Mouse (Mus musculus) spleen, embryonic (tissue): Measurements from ENCODE around the gene Plekha3.

ENCODE experiments used
- CTCF ChIA-PET: fragments of 350-600 bp; sonication (Branson Sonifier 250); formaldehyde crosslinking; loops from one replicate; lab custom pipeline; 2022; lab: Charles Lee

Plekha3 gene

DNA sequence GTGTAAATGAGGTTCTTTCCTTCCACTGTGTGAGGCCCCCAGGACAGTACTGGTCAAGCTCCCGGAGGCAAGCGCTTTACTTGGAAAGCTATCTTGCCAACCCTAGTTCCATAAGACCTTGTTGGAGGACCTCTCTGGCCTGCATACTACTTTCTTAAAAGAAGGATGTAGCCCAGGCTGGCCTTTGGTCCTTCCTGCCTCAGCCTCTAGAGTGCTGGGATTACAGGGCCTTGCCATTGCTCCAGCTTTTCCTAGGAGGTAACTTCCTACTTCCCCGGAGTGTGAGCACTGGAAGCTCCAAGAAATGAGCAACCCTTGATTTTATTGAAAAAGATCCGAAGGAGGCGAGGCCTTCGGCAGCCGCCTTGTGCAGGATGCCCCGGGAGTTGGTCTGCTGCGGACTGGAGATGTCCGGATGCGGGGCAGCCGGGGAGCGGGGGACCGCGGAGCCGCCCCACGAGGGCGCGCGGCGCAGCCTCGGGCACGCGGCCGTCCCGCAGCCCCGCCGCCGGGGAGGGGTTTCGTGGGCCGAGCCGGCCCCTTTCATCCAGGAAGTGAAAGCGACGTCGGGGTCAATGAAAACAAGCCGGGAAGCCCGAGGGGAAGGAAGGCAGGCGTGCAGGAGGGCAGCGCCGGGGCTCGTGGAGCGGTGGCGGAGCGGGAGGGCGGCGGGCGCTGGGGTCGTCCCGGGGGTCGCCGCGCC lies at the start of gene Plekha3:
TSS of gene Plekha3 (plus strand) at position 557 of the 703 bp plus-strand sequence.
- CTCF ChIA-PET = interaction anchor here (0.5 to 0.7 kb wide), 3 partner anchors 93 to 1238 kb away, joined by 3 to 6 read pairs (median 3); no protein-coding TSS in a partner anchor

DNA sequence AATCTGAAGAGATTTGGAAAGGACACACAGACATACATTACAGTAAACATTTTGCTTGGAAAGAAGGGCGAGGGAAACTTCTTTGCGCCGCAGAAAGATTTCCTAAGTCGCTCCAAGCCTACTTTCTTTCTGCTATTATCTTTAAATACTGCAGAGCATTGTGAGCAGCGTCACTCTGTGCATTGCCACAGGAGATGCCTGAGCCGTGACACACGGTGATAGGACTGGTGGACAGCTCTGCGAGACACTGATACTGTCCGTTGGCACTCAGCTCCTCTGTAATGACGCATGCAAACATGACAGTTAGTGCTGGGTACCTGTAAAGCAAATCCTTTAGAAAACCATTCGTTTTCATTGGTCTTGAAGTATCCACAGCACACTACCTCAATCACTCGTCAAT lies 44.8 kb upstream of the Plekha3 start:
- CTCF ChIA-PET = no interaction called here

DNA sequence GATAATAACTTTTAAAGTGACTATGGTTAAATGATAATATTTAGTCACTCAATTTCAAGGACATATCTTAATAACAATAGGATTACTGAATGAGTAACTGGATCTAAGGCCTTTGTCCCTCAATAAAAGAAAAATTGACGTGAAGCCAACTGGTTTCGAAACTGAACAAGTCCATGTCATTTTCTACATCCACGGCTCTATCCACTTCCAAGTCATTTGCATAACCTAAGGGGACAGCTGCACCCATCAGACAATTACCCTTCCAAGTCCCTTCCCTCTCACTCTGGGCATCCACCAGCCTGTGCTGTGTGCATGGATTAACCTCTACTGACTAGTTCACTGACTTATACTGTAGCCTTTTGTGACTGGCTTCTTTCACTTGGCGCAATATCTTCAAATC lies 43.5 kb upstream of the Plekha3 start:
- CTCF ChIA-PET = no interaction called here

DNA sequence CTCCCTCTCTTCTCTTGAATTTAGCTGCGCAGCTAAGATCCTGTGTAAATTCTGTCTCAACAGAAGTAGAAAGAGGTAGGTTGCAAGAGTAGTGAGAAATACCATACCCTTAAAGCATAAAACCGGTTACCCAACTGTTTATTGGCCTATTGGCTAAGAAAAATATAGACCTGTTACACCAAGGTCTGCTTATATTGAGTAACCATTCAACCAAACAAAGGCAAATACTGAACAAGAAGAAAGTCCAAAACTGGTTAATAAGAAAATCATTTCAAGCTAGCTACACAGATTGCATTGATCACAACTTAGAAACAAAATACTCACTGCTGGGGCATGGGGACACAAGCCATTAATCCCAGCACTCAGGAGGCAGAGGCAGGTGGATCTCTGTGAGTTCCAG lies 35.4 kb upstream of the Plekha3 start:
- CTCF ChIA-PET = no interaction called here

DNA sequence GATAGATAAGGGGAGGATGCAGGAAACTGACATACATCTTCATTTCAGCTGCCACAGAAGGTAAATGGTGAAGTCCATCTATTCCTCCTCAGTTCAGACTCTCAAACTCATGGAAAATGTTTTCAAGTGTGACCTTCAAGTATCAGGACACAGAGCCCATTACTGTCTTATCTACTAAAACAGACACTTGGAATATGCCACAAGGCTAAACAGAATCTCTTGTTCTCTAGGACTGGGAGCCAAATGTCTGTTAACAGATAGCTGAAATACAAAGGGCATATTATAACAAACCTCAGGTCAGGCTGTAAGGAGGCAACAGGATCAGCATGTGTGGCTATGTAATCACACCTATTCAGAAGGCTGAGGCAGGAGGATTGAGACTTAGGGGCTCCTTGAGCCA lies 31.3 kb upstream of the Plekha3 start:
- CTCF ChIA-PET = no interaction called here

DNA sequence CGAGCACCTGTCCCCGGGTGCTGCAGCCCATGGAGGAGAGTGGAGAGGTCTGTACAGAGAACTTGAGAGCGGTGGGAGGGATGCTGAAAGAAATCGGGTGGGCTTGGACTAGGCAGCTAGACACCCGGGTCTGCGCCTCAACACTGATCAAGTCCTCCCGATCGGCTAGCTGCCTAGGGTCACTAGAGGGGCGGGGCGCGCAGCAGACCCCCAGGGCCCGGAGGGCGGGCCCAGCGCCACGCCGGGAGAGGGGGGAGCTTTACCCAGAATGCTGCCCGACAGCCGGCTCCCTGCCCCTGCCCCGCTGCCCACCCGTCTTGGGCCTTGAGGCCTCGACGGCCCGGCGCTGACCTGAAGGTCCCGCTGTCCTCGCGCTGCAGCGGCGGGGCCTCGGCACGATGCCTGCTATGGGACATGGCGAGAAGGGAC lies 27.6 kb upstream of the Plekha3 start:
- CTCF ChIA-PET = no interaction called here

DNA sequence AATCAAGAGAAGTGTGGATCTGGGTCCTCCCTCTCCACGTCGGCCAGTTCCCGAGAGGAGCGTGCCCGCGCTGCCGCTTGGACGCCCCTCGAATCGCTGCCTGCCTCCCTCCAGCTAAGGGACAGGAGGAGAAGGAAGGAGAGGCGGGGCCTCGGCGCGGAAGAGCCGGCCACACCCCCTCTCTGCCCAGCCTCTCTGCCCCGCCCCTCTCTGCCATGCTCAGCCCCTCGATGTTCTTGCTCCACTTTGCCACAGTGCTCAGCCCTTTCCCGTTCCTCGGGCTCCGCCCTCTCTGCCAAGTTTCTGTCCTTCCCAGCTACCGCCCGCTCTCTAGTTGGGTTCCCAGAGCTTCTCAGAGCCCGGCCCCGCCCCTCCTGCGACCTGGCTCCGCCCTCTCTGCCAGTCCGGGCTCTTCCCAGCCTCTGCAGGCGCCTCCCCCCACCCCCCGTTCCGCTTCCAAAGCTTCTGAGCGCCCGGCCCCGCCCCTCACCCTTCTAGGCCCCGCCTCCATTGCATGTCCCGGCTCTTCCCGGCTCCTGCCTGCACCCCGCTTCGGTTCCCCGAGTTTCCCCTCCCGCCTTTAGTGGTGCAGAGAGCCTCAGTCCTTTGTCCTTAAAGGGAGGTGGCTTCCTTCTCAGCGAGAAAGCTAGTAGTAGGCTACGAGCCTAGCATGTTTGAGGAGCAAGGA lies 27.1 kb upstream of the Plekha3 start, which contains the start of the genes Prkra and Pjvk:
TSS of gene Prkra (minus strand) at position 133 of the 688 bp plus-strand sequence.
TSS of gene Pjvk (plus strand) at position 594 of the 688 bp plus-strand sequence.
- CTCF ChIA-PET = no interaction called here

DNA sequence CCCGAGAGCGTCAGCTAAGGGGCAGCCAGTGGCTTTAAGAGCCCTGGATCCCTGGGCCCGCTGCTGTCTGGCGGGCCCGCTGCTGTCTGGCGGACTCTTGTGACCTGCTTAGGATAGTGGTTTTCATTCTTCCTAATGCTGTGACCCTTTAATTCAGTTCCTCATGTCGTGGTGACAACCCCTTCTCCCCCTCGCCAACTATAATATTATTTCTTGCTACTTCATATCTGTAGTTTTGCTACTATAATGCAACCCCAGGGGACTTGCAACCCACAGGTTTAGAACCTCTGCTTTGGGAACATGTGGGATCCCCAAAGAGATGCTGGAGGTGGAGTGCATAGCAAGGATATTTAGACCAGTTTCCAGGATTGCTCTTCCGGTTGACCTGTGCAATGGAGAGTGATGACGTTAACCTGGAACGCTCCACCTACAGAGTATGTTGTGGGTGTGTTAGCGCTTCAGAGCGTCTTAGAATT lies 26.4 kb upstream of the Plekha3 start:
- CTCF ChIA-PET = no interaction called here

DNA sequence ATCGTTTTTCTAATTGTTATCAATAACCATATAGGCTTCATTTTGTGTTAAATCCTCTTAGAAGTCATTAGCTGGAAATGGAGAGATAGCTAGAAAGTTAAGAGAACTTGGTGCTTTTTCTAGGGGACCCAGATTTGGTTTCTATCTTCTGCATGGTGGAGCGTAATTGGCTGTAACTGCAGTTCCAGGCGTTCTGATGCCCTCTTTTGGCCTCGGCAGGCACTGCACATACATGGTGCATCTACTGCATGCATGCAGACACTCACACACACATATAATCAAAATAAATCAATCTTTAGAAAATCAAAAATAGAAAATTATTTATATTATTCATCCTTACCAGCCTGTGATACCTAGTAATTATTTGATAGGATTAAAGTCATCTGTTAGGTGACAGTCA lies 22.0 kb upstream of the Plekha3 start:
- CTCF ChIA-PET = no interaction called here

DNA sequence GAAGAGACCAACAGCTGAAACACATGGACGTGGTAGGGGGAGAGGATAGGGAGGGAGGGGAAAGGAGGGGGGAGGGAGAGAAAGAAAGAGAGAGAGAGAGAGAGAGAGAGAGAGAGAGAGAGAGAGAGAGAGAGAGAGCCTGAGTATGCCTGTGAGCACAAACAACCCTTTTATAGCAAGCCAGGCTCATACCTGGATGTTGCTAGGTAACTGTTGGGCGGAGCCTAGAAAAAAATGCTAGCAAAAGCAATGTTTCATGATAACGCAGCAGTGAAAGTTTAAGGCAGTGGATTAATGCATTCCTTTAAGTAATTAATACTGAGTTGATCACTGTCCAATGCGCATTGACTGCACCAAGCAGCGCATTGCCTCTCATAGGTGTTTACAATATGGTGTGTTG lies 20.4 kb upstream of the Plekha3 start:
- CTCF ChIA-PET = no interaction called here

DNA sequence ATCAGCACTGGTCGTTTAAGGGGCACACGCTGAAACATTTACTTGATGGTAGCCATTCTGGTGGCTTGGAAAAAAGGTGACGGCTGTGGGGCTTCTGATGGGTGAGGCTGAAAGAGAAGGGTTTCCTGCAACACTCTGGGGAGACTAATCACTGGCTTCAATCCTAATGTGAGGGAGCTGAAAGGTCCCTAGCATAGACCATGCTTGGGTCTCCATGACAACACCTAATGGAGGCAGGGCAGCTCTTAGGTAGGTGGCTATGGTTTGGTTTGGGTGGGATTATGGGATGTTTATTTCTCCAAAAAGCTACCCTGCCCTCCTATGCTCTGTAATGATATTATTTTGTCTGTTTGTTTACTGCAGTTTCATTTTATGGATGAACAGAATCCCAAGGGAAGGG lies 19.6 kb upstream of the Plekha3 start:
- CTCF ChIA-PET = no interaction called here

DNA sequence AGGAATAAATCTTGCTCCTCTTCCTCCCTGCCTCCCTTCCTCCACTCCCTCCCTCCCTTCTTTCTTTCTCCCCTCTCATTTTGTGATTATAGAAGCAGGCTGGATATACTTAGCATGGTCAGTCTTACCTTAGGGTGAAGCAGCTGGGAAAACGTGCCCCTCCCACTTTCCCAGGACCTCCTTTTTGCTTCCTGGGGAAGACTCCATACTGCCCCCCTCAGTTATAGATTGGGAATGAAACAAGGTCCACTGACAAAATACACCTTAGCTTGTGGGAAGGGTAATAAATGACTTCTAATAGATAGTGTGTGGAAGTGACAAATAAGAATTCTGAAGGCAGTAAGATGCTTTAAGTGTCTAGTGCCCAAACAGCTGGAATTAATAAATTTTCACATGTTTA lies 19.1 kb upstream of the Plekha3 start:
- CTCF ChIA-PET = no interaction called here

DNA sequence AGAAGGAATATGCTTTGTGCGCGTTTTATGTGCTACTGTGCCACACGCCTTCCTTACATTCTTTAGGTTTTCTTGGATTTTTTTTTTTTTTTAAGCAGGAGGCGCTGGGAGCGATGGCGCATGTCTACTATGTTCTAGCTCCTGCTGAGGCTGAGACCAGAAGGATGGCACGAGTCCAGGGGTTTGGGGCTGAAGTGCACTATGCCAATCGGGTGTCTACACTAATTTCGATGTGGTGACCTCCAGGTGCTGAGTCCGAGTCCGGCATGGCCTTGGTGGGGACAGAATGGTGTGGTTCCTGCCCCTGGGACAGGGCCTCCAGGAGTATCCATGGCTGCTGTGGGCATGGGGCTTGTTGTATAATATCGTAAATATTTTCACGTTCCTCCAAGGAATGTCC lies 16.5 kb upstream of the Plekha3 start:
- CTCF ChIA-PET = no interaction called here

DNA sequence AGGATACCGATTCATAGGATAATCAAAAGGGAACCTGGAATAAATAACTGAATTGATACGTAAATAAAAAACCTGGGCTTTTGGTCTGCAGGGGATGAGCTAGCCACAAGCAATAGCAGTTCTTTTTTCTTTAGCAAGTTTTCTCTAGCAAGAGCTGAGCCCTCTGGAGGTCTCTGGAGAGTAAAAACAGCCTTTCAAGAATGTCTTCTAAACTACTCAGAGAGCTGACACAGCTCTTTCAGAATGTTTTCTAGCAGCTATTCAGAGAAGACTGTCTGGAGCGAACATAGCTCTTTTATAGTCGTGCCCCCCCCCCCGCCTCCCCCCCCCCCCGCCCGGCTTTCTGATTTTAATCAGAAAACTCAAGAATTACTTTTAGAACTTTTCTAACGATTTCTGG lies 15.7 kb upstream of the Plekha3 start:
- CTCF ChIA-PET = no interaction called here

DNA sequence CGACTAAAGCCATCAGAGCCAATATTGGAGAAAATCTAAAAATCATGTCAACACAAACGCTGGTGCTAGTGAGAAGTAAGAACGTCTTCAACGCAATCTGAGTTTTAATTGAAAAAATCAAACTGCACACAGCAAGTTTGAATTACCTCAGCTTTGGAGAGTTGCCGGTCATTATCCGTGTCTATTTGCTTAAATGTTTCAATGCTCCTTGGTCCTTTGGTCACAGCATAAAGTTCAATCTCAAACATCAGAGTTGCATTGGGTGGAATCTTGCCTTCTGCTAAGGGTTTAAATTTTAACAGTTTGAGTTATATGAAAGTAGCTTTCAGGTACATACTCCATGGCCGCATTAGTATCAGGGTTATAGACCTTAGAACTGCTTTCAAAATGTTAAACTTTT lies 9.6 kb upstream of the Plekha3 start:
- CTCF ChIA-PET = no interaction called here

DNA sequence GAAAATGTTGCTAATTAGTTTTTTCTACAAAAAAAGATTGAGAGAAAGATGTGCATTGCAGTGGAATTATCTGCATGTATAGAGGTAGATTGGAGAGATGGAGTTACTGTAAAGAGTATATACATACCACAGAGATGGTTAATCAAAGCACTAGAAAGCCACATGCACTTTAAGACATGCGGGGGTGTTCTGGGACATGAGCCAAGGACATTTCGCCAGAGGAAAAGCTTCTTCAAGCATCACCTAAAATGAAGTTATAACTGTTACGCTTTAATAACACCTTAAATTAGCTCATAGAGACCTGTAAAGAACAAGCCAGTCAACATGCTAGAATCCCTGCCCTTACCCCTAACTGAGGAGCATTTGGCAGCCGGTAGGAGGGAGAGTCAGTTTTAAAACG lies 7.9 kb upstream of the Plekha3 start:
- CTCF ChIA-PET = no interaction called here

DNA sequence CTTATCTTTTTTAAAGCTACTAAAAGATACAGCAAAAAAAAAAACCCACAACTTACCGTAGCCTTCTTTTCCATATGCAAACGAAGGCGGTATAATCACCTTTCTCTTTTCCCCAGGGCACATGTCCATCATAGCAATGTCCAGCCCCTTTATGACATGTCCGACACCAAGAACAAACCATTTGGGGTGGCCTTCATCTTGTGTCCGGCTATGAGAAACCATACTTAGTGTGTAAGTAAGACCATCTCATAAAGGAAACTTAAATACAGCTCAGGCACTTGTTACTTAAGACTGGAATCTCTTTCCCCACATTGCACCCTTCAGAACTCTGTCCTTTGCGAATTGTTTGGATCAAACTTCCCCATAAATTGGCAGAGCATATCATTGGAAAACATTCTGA lies 3.4 kb upstream of the Plekha3 start:
- CTCF ChIA-PET = no interaction called here

DNA sequence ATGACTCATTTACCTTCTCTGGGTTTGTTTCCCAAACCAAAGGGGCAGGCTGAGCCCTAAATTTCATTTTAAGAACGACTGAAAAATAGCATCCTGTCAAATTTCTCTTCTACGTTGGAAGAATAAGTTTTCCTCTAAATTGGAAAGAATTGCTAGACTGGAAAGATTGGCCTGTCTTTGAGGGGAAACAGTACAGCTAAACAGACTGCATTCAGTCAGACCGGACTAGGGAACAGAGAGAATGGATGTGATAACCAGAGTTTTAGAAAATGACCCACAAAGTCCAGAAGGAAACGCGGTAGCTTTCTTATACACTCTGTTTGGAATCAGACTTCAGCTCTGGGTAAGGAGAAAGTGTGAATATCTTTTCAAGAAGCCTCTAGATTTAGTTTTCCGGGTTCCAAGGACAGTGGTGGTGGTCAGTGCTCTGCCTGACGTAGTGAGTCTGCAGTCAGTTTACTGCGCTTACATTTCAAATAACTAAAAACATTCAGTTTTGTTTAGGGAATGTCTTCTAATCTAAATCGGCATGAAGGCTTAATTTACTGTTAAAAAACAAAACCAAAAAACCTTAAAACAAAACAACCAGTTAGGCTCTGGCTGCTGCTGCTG lies 2.8 kb upstream of the Plekha3 start:
- CTCF ChIA-PET = no interaction called here

DNA sequence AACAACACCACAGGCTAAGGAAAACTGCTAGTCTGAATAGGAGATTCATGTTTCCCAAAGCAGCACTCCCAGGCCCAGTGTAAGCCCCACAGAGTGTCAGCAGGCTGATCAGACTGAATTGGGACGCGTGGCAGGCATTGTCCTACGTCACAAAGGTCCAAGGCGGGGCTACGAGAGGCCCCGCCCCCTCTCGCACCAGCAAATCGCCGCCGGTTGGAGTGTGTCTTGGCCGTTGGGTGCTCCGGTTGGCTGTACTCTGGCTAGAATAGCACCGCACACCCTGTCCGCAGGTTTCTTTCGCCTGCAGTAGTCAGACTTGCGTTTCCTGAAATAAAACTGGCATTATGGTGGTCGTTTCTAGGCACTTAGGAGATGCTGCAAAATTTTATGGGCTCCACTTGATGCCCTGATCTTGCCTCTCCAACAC lies 2.1 kb upstream of the Plekha3 start, which contains the start of gene Fkbp7:
TSS of gene Fkbp7 (minus strand) at position 151 of the 427 bp plus-strand sequence.
- CTCF ChIA-PET = no interaction called here

DNA sequence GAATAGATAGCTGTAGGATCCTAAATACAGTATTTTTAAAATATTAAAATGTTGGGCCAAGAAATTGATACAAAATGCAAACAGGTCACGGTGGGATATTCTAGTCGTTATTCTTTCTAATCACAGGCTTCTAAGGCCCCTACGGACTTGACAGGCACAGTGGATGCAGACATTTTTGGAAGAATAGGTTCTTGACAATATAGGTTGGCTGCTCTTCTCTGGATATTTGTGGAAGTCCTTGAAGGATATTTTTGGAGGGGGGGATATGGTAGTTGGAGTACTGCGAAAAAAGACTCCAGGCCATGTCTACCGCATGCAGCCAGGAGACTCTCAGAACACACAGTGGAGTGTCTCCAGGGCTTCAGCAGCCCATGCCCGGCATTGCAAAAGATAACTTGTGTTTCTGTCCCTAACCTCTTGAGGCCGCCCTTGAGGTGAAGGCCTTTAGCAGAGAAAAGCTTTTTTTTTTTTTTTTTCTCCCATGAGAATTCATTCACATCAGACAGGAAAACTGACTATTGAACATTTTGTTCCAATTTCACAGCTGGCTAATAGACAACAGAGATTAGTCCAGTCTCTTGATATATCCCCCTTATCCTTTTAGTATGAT lies 1.5 kb upstream of the Plekha3 start:
- CTCF ChIA-PET = no interaction called here

DNA sequence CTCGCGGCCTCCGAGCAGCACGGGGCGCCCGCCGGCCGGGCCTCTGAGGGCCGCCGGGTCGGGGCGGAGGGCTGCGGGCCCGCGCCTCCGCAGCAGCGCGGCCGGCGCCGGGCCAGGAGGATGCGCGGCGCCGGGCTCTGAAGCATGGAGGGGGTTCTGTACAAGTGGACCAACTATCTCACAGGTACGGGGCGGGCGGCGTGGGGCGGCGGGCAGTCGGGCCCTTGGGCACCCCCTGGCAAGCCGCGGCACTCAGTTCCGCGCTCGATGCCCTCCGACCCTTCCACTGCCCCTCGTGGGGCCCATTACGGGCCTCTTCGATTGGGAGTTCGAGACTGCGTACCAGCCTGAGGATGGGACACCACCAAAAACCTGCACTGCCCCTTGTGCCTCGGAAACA lies 370 bp downstream of the Plekha3 start:
- CTCF ChIA-PET = interaction anchor here (0.5 kb wide), 1 partner anchor 1238 kb away, joined by 6 read pairs; no protein-coding TSS in a partner anchor

DNA sequence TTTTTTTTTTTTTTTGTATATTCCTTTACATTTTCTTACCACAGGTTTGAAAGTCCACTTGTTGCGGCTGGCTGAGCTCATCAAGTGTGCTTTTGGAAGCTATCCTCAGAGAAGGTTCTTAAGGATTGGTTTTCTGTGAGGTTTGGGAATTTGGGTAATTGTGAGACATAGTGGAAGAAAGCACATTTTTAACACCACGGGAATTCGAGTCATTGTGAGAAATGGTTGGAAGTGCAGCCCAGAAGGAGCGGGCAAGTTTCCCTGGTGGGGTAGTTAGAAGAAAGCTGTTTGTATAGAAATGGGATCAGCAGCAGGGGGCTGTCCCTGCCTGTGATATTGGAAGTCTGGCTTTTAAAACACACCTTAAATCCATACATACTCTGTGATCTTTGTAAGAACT lies 868 bp downstream of the Plekha3 start:
- CTCF ChIA-PET = interaction anchor here (0.6 to 0.7 kb wide), 2 partner anchors 12 to 30 kb away, joined by 4 to 7 read pairs; no protein-coding TSS in a partner anchor
